In the genomic region with DNA sequence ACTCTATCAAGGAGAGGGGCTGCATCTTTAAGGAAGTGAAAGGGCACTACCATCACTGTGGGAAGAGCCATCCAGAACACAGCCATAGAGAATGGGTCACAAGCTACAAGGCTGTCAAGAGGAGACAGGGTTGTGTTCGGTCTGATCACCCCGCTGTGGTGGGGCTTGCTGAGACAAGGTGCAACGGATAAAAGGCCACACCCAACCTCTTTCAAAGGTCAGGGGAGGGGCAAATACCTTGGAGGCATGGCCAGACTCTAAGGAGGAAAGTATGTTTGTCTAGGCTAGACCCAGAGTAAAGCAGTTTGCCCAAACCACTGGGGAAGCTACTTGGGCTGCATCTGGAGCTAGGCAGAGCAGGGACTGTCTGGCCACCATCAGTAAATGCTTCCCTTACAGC, we compare ENCODE assay signal across 13 mouse cellular contexts.
"Had no signal": no experiment of that assay in that cellular context is flagged by ENCODE, and none has a peak within 500 bp of the region (broad histone marks: within the 10 kb centered on the region; RNA-seq: fewer than 3 reads in every experiment).

No protein-coding gene starts in this region.

- ATAC-seq: midbrain, embryonic 13.5 days; midbrain, embryonic 15.5 days had no signal

- H3K9me3 ChIP-seq: midbrain, embryonic 13.5 days; midbrain, embryonic 15.5 days; neural tube, embryonic 12.5 days; stomach, embryonic 15.5 days had no signal

- H3K27ac ChIP-seq: midbrain, embryonic 13.5 days; midbrain, embryonic 15.5 days; neural tube, embryonic 12.5 days; stomach, embryonic 15.5 days; stomach, postnatal 0 days had no signal

- H3K36me3 ChIP-seq: midbrain, embryonic 13.5 days; midbrain, embryonic 15.5 days; neural tube, embryonic 12.5 days; stomach, embryonic 15.5 days had no signal

- H3K4me1 ChIP-seq: midbrain, embryonic 13.5 days; midbrain, embryonic 15.5 days; stomach, embryonic 15.5 days had no signal

- H3K27me3 ChIP-seq: neural tube, embryonic 12.5 days; stomach, embryonic 15.5 days had no signal

- H3K9ac ChIP-seq: lung, embryonic 14.5 days; midbrain, embryonic 13.5 days; midbrain, embryonic 15.5 days; neural tube, embryonic 12.5 days; stomach, embryonic 15.5 days had no signal

- H3K4me3 ChIP-seq: midbrain, embryonic 13.5 days; midbrain, embryonic 15.5 days; neural tube, embryonic 12.5 days; stomach, embryonic 15.5 days had no signal

- DNase-seq: lung, adult 18-20 months; lung, embryonic 14.5 days; lung, postnatal 10 days; right cerebral cortex, postnatal 14 days; thymus, adult 2 months; thymus, postnatal 25 days; thymus, postnatal 4 days had no signal

- H3K4me2 ChIP-seq: lung, embryonic 14.5 days; midbrain, embryonic 11.5 days; midbrain, embryonic 13.5 days; midbrain, embryonic 15.5 days; neural tube, embryonic 12.5 days; stomach, embryonic 15.5 days had no signal
